Mouse (Mus musculus) hematopoietic stem cell, adult 5-6 weeks (primary cell): ENCODE measurements around the gene Prrt2. TPM values are rescaled to one million over a fixed set of nuclear protein-coding genes. Genes with fewer than 3 reads are reported as not detected.

Experiments used
- ATAC-seq, 2 experiments: fragments of 125-278 bp in 1 of 2; replicated peaks in 1 of 2; 2 replicates each; pipeline ENCODE4 v1.8.0; 2016 to 2017; ENCODE audit warnings: inconsistent platforms in 2 of 2, mild to moderate bottlenecking in 2 of 2, moderate number of reproducible peaks in 2 of 2, low read depth in 1 of 2, moderate TSS enrichment in 1 of 2; ENCODE audit not compliant: low FRiP score in 2 of 2, poor library complexity in 2 of 2, severe bottlenecking in 2 of 2, insufficient read depth in 1 of 2, low TSS enrichment in 1 of 2
- total RNA-seq: library from RNA; stranded (forward); fragments of 172-1452, 232-1000 nt; gene quantifications from 2 replicates; pipeline ENCODE4 v1.2.3, GENCODE M21; 2017

Prrt2 gene
- total RNA-seq, 1 experiment from 2014 or later, result 0.30 TPM

DNA sequence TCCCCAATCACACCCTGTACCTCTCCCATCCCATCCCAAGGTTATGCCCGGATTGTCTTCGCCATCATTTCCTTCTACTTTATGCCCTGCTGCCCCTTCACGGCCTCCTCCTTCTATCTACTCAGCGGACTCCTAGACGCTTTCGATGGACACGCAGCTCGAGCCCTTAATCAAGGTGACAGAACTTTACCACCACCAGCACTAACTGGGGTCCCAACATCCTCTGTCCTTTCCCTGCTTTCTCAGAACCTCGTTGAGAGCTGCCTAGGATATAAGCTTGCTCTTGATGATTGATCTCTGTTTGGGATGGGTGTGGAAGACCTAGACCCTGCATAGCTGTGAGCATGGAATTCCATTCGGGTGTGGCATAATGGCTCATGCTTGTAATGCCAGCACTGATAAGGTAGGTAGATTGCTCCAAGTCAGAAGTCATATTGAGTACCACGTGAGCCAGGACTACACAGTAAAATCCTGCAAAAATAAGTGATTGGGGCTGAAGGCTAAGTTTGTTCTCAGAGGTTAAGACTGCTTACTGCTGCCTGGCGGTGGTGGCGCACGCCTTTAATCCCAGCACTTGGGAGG is 44.0 kb downstream of the Prrt2 start:
- ATAC-seq, result no peak

- peak; percentile 95 to 96 for ATAC-seq
Observed at GRCm38 (mm10) chr7:126975950-126976866, 44.8 kb downstream of the Prrt2 start, which contains the start of gene Cdiptos. Gene Cdiptos (minus strand): TSS chr7:126976098.

- no peak for ATAC-seq
Observed at GRCm38 (mm10) chr7:126975893-126975949, 45.3 kb downstream of the Prrt2 start, which contains the start of gene Cdipt. Gene Cdipt (plus strand): TSS chr7:126975914.

DNA sequence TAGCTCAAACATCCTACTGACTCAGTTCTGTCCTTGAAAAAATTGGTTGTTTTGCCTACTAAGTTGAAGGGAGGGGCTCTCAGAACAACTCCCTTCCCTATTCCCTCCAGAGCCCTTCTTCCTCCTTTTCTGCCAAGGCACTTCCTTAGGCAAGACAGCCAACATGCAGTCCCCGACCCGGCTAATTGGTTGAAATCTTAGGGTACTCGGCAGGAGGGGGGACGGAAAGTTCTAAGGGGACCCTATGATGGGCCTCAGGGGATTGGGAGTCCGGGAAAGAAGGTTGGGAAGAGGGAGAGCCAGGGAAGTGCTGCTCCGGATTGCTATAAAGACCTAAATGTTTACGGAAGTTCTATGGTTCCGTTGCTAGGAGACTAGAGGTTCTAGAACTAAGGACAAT is 45.5 kb downstream of the Prrt2 start:
- ATAC-seq, result peak in 1 of 2 experiments; percentile 22; a peak in 1 of 4 replicates

Other genes with a start within 250 kb of the Prrt2 start
- 50.3 and 74.9 TPM in 2 replicates for gene Ypel3, start 244.3 kb downstream of the Prrt2 start, total RNA-seq
- 0.25 TPM in 1 of 2 replicates, not detected in the other for gene Tbx6, start 239.7 kb downstream of the Prrt2 start, total RNA-seq
- 119 and 131 TPM in 2 replicates for gene Ppp4c, start 228.7 kb downstream of the Prrt2 start, total RNA-seq
- not detected in 2 replicates for gene Fam57b, start 223.5 kb downstream of the Prrt2 start, total RNA-seq
- not detected in 2 replicates for gene 4930451I11Rik, start 189.6 kb downstream of the Prrt2 start, total RNA-seq
- gene Doc2a, start 173.8 kb downstream of the Prrt2 start, total RNA-seq, result not detected in 2 replicates
- 128 and 398 TPM in 2 replicates for gene Hirip3, start 159.2 kb downstream of the Prrt2 start, total RNA-seq
- 33.2 and 35.6 TPM in 2 replicates for gene Ino80e, start 158.8 kb downstream of the Prrt2 start, total RNA-seq
- 31.7 and 32.7 TPM in 2 replicates for gene Taok2, start 136.5 kb downstream of the Prrt2 start, total RNA-seq
- 14.5 and 25.6 TPM in 2 replicates for gene Tmem219, start 98.3 kb downstream of the Prrt2 start, total RNA-seq
- gene Kctd13, start 92.3 kb downstream of the Prrt2 start, total RNA-seq, result 9.3 and 15.8 TPM in 2 replicates
- not detected in 2 replicates for gene Asphd1, start 71.6 kb downstream of the Prrt2 start, total RNA-seq
- 0.25 and 0.63 TPM in 2 replicates for gene Sez6l2, start 70.6 kb downstream of the Prrt2 start, total RNA-seq
- gene Cdipt, start 45.3 kb downstream of the Prrt2 start, total RNA-seq, result 33.1 and 56.3 TPM in 2 replicates
- gene Cdiptos, start 45.1 kb downstream of the Prrt2 start, total RNA-seq, result 1.6 and 2.3 TPM in 2 replicates
- gene Mvp, start 6.6 kb downstream of the Prrt2 start, total RNA-seq, result 26.2 and 39.0 TPM in 2 replicates
- not detected in 2 replicates for gene Pagr1b, start 4.7 kb downstream of the Prrt2 start, total RNA-seq
- gene Pagr1a, start 3.9 kb downstream of the Prrt2 start, total RNA-seq, result 3.7 and 9.9 TPM in 2 replicates
- 35.6 and 38.7 TPM in 2 replicates for gene Gm42742, start 114 bp downstream of the Prrt2 start, total RNA-seq
- gene Maz, start 5.8 kb upstream of the Prrt2 start, total RNA-seq, result 53.3 and 65.4 TPM in 2 replicates
- gene Kif22, start 21.3 kb upstream of the Prrt2 start, total RNA-seq, result 74.5 and 90.1 TPM in 2 replicates
- 3.8 and 5.7 TPM in 2 replicates for gene Zg16, start 66.1 kb upstream of the Prrt2 start, total RNA-seq
- gene AI467606, start 70.1 kb upstream of the Prrt2 start, total RNA-seq, result 30.3 and 42.1 TPM in 2 replicates
- gene Qprt, start 101.0 kb upstream of the Prrt2 start, total RNA-seq, result 2.3 and 2.7 TPM in 2 replicates
- gene Spn, start 116.6 kb upstream of the Prrt2 start, total RNA-seq, result 311 and 346 TPM in 2 replicates
- 32.0 and 63.9 TPM in 2 replicates for gene Cd2bp2, start 174.8 kb upstream of the Prrt2 start, total RNA-seq
- gene Tbc1d10b, start 187.3 kb upstream of the Prrt2 start, total RNA-seq, result 33.2 and 36.4 TPM in 2 replicates
- gene Mylpf, start 187.7 kb upstream of the Prrt2 start, total RNA-seq, result 8.3 and 23.4 TPM in 2 replicates
- 19.8 and 29.2 TPM in 2 replicates for gene Zfp553, start 211.8 kb upstream of the Prrt2 start, total RNA-seq
- gene Sept1, start 211.9 kb upstream of the Prrt2 start, total RNA-seq, result 145 and 165 TPM in 2 replicates
- 3.9 and 10.2 TPM in 2 replicates for gene Zfp771, start 223.1 kb upstream of the Prrt2 start, total RNA-seq
- 59.0 and 60.5 TPM in 2 replicates for gene Dctpp1, start 239.5 kb upstream of the Prrt2 start, total RNA-seq